Comparison of ENCODE assay signal across 10 mouse cellular contexts in genomic region chr5:107513583-107513982, GRCm38 (mm10). TPM values are rescaled to one million over a fixed set of nuclear protein-coding genes. Genes with fewer than 3 reads are reported as not detected.
DNase-seq lines count a peak whose midpoint lies in the region; ATAC-seq and TF ChIP-seq lines count a peak whose summit lies in the region.
"Had no signal": no experiment of that assay in that cellular context is flagged by ENCODE, and none has a peak within 500 bp of the region (broad histone marks: within the 10 kb centered on the region; RNA-seq: fewer than 3 reads in every experiment).

No protein-coding gene starts in this region.

- no peaks in the 10 kb centered on the region for H3K36me3 ChIP-seq in ES-E14 (ENCODE audit: control insufficient read depth, insufficient read depth, low read length, poor library complexity, severe bottlenecking)
- H3K36me3 ChIP-seq in kidney, postnatal 0 days (ENCODE audit: insufficient read depth, low read length), result no peaks in the 10 kb centered on the region

- H3K9ac ChIP-seq in ES-E14 (ENCODE audit: insufficient read depth, low read depth, low read length, poor library complexity, severe bottlenecking), result no peak overlapping the region
- no peak overlapping the region for H3K9ac ChIP-seq in kidney, postnatal 0 days (ENCODE audit: low read depth, low read length)
- H3K9ac ChIP-seq: neural tube, embryonic 13.5 days had no signal

- WGBS in kidney, postnatal 0 days, result 53% methylated on average over 7 of the region's 7 CpGs

- H3K4me2 ChIP-seq in kidney, postnatal 0 days (ENCODE audit: low read length), result no peak overlapping the region
- H3K4me2 ChIP-seq: neural tube, embryonic 13.5 days had no signal

- TF ChIP-seq CTCF in kidney, postnatal 0 days (IDR thresholded peaks at IDR 0.05; ENCODE audit: low read depth), result peak; percentile 77

- H3K4me3 ChIP-seq in ES-E14 (ENCODE audit: insufficient read depth in 1 of 2, low read depth in 1 of 2, low read length in 2 of 2, poor library complexity in 1 of 2, severe bottlenecking in 1 of 2), result no peak overlapping the region
- no peak overlapping the region for H3K4me3 ChIP-seq in kidney, postnatal 0 days (replicated peaks; ENCODE audit: low read depth, low read length)
- H3K4me3 ChIP-seq: neural tube, embryonic 13.5 days had no signal

- H3K4me1 ChIP-seq in ES-E14 (ENCODE audit: control insufficient read depth in 2 of 2, insufficient read depth in 2 of 2, low read length in 2 of 2, poor library complexity in 1 of 2), result no peaks in the 10 kb centered on the region
- no peaks in the 10 kb centered on the region for H3K4me1 ChIP-seq in kidney, postnatal 0 days (replicated peaks; ENCODE audit: insufficient read depth, low read length)

- no peaks in the 10 kb centered on the region for H3K27me3 ChIP-seq in kidney, postnatal 0 days (ENCODE audit: insufficient read depth, low read length)
- H3K27me3 ChIP-seq: neural tube, embryonic 13.5 days had no signal

- no peaks in the 10 kb centered on the region for H3K9me3 ChIP-seq in ES-E14 (ENCODE audit: control insufficient read depth, insufficient read depth, low read depth, low read length)
- H3K9me3 ChIP-seq in kidney, postnatal 0 days (replicated peaks; ENCODE audit: low read length), result no peaks in the 10 kb centered on the region
- H3K9me3 ChIP-seq: neural tube, embryonic 13.5 days had no signal

- H3K27ac ChIP-seq in ES-E14 (ENCODE audit: insufficient read depth, low read depth, low read length, poor library complexity, severe bottlenecking), result no peak overlapping the region
- H3K27ac ChIP-seq in kidney, postnatal 0 days, result no peak overlapping the region
- H3K27ac ChIP-seq: neural tube, embryonic 13.5 days had no signal

- DNase-seq in layer of hippocampus, adult 9-11 months, result peak; percentile 51
- DNase-seq in layer of hippocampus, postnatal 14 days (ENCODE audit: low spot score in 2 of 2), result no peak
- peak; percentile 37 for DNase-seq in ES-E14 (ENCODE audit: low read depth, low spot score)
- peak; percentile 51 for DNase-seq in c-Kit-positive CD71-positive TER-119-negative erythroid progenitor cells, embryonic 14.5 days (ENCODE audit: low read depth)
- peak; percentile 9 for DNase-seq in fibroblast of lung, adult 2 months (ENCODE audit: low read depth)
- peak; percentile 71 for DNase-seq in kidney, postnatal 0 days (ENCODE audit: low spot score)
- DNase-seq in lung, postnatal 4 days, result peak; percentile 49 to 61
- peak; percentile 91 for DNase-seq in thymus, postnatal 0 days (ENCODE audit: low spot score)

- ATAC-seq in kidney, postnatal 0 days (replicated peaks; ENCODE audit: low FRiP score, low read depth), result 0 out of 2 replicates have a peak, but pooled peaks have one; percentile 25

- in situ Hi-C loops in ES-E14 (cut with MboI; ENCODE audit: low sequenced_read_pairs in 2 of 2, unreplicated experiment in 2 of 2), result no loop called here

TF ChIP-seq in ES-E14, 5 proteins besides CTCF, POLR2A, EP300 and RAD21:
- TF ChIP-seq ZC3H11A (IDR thresholded peaks at IDR 0.05; ENCODE audit: borderline replicate concordance, low read depth, low read length) (no peak), CHD2 (IDR thresholded peaks at IDR 0.05; ENCODE audit: low read depth, low read length) (no peak), HCFC1 (IDR thresholded peaks at IDR 0.05; ENCODE audit: borderline replicate concordance, insufficient read depth, low read length) (no peak), MAFK (IDR thresholded peaks at IDR 0.05; ENCODE audit: insufficient read depth, low read depth, low read length) (no peak), ZNF384 (IDR thresholded peaks at IDR 0.05; ENCODE audit: low read depth, low read length) (no peak)

RNA-seq across cellular contexts. Expression of gene Gm42669, which starts 6.2 kb away (rescaled TPM):
- under 1 TPM; 0.41 to 0.45 TPM for total RNA-seq in layer of hippocampus, postnatal 14 days (2021)
- total RNA-seq in ES-E14 (2012; rRNA removed), result 0.94 and 1.0 TPM in 2 replicates
- 0.16 and 0.18 TPM in 2 replicates for polyA plus RNA-seq in kidney, postnatal 0 days (2015; fragmentation: Nextera tagmentation; extraction: Ambion mirVana)
- 0.09 and 0.27 TPM in 2 replicates for polyA plus RNA-seq in thymus, postnatal 0 days (2015; fragmentation: Nextera tagmentation; extraction: Ambion mirVana)
- total RNA-seq: gastrocnemius, adult 8-10 months had no signal

RNA-seq across cellular contexts. Expression of gene 1700028K03Rik, which starts 20.9 kb away (rescaled TPM):
- total RNA-seq in layer of hippocampus, postnatal 14 days (2021), result under 1 TPM; 0.25 to 0.57 TPM
- total RNA-seq in ES-E14 (2012; rRNA removed), result 0.40 and 0.74 TPM in 2 replicates
- 0.05 and 0.19 TPM in 2 replicates for polyA plus RNA-seq in kidney, postnatal 0 days (2015; fragmentation: Nextera tagmentation; extraction: Ambion mirVana)
- polyA plus RNA-seq in thymus, postnatal 0 days (2015; fragmentation: Nextera tagmentation; extraction: Ambion mirVana), result 0.03 and 0.09 TPM in 2 replicates
- total RNA-seq: gastrocnemius, adult 8-10 months had no signal

Comparison
In these comparisons a context has a peak if more than half of its experiments do, and no peak if none do; other contexts are left out.
1. DNase-seq: peak in layer of hippocampus, adult 9-11 months (single experiment), ES-E14 (single experiment), c-Kit-positive CD71-positive TER-119-negative erythroid progenitor cells, embryonic 14.5 days (single experiment), fibroblast of lung, adult 2 months (single experiment), kidney, postnatal 0 days (single experiment), lung, postnatal 4 days (2 of 2) and thymus, postnatal 0 days (single experiment); none in layer of hippocampus, postnatal 14 days (0 of 2).